Mouse (Mus musculus) natural killer cell, adult 2 months (primary cell): ENCODE results near the gene Cdc123.

Experiments
- DNase-seq, 2 experiments: peaks; one replicate each; pipeline ENCODE4 v3.0.0; 2022; ENCODE audit warnings: low spot score in 2 of 2

Gene Cdc123

DNA sequence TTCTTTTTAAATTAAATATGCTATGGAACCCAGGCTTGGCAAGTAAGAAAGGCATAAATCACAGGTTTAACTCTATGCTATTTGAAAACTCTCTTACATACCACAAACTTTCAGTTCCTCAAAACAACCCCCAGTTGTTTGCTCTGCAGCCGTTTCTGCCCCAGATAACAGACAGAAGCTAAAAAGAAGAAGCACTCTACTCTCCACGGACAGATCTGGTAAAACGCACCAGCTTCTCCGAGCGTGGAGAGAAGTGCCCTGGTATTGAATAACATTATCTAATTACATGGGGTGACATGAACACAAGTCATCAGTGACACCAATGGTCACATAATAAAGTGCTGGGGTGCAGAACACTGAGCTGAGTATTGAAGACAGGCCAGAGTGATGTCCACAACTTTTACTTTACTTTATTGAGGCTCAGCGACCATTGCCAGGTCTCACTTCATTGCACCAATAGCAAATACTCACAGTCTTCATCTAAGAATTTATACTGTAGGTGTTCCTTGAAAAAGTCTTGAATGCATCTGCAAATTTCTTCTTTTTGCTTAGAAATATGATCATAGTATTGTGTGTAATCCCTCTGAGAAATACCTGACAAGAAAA lies 40.4 kb downstream of the Cdc123 start:
- peak in 1 of 2 experiments; percentile 69 for DNase-seq

DNA sequence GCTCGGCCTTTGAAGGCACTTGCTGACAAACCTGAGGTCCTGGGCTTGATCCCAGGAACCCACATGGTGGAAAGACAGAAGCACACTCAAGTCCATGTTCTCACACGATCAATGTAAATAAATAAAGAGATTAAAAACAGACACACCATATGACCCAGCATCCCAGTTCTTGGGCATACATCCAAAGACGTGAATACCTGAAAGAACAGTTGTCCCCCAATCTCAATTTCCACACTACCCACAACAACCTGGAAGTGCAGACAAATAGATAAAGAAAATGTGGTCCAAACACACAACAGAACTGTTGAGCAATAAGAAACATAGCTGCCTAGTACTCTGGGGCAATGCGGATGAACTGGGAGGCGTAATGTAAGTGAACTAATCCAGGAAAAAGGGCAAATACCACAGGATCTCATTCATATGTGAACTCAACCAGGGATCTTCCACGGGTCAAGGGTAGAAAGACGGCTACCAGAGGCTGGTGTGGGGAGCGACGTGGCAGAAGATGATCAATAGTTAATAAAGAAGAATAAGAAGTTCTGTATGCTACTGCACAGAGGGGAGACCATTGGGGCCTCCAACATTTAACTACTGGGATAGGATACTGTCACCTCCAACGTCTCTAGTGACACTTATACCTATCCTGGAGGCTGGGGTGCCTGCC lies 42.9 kb downstream of the Cdc123 start:
- no peak for DNase-seq

DNA sequence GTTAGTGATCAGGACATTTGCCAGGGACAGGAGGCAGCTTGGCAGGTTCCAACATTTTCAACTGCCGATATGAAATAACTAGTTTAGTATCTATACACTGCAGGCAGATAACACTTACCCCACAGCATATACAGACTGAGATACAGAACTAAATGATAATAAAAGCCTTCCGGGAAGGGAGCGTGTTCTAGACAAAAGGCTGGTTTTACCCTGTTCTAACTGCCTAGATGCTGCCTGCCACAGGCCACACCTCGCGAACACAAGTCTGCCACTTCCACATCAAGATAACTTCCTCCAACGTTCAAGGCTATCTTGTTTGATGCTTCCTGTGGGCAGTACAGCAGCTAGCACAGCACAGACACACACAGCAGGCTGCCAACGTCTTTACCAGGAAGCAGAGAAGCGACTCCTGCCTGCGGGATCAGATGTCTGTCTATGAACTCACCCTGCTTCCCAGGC lies 43.8 kb downstream of the Cdc123 start:
- peak; percentile 28 to 42 for DNase-seq

DNA sequence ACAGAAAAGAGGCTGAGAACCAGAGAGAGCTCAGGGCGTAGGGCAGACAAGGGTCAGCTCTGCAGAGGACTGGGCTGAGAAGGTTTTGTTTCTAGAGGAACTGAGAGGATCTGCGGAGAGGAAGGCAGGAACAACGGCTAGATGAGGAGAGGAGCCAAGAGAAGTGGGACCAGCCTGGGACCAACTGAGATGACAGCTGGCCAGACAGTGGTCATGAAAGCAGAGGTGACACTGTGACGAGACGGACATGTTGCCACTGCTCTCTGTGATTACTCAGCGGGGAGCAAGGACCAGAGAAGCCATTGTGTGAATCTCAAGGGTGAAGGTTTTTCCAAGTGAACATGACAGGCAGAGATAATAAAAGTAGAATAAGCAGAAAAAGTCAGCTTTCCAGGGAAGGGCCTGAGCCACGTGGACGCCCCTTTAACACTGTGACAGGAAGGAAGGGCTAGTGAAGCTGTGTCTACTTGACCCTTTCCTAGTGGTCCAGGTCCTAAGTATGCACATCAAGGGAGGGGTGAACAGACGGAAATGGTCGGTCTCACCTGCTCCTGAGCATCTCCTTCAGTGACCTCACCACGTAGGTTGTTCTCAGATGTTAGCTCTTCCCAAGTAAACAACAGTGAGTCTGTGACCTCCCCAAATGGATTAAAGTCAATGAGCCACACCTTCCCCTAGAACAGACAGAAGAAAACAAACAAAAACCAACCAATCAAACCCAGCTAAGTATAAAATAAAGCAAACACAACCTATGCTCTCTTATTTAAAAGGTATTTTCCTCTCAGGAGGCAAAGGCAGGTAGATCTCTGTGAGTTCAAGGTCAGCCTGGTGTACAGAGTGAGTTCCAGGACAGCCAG lies 46.9 kb downstream of the Cdc123 start:
- DNase-seq = no peak

DNA sequence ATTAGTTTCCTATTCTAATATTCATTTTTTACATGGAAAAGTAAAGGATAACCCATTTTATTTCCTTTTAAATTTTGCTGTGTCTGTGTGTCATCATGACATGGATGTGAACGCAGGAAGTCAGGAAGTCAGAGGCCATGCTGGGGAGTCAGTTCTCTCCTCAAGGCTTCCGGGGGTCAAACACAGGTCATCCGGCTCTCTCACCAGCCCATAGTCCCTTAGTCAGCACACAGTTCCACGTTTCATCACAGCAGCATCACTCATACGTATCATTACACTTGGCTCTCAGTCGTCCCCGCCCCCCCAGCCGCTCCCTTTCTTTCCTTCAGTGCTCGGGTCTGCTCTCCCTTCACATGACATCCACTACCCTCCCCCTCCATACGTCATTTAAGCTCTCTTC lies 51.2 kb downstream of the Cdc123 start:
- no peak for DNase-seq

DNA sequence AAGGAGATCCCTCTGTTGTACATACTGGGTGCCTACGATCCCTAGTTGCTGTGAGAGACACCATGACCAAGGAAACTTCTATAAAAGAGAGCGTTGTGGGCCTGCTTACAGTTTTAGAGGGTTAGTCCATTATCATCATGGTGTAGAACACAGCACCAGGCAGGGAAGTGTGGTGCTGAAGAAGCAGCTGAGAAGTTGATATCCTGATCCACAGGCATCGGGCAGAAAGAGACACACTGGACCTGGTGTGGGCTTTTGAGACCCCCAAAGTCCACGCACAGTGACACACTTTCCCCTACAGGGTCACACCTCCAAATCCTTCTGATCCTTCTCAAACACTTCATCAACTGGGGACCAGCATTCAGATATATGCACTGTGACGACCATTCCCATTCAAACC lies 52.9 kb downstream of the Cdc123 start:
- no peak for DNase-seq

DNA sequence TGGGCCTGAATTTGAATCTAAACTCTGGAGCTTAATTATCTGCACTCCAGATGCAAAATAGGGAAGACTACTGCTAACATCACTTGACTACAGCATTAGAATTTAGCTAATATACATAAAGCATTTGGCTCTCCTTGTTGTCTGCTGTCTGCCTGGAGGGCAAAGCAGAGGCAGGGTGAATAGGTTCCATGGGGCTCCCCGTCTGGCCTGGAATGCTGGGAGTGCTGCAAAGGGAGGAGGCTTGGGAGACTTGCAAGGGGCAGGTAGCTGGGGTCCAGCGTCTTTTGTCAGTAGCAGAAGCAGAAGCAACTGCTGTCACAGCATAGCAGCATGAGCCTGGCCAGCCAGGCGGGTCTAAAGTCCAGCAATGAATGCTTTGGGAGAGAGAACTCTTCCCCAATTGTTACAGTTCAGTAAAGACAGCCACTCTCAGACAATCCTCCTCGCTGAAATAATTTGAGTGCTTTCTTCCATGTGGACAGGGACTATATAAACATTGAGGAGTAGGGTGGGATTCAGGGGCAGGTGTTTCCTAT lies 55.3 kb downstream of the Cdc123 start:
- no peak for DNase-seq

DNA sequence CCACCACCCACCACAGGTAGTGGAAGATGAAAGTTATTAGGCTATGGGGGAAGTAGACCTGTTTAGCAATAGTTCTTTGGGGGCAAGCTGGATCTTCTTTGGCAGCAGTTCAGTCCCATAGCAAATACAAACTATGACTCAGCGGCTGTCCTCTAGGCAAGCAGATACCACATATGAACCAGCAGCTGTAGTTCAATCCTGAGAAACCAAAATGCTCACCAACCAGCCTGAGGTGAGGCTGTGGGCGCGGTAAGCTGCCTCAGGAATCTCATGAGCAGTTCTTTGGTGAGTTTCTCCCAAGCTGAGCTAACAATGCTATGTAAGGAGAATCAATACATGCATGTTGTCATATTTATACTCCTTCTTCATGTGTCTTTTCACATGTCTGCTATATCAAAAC lies 57.6 kb downstream of the Cdc123 start:
- no peak for DNase-seq

DNA sequence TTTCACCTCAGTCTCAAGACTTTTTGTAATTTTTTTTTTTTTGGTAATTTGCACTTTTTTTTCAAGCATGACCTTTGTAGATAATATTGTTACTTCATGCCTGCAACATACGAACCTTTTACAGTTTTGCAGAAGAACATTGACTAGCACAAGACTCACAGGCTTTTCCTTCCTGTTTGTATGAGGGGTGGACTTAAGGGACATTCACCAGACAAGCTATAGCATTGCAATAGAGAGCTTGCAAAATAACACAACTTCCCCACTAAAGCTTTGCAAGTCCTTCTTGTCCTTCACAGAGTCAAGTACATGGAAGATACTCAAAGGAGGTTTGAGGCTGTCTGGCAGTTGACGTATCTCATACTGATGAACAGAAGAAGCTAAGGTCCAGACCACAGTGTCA lies 72.5 kb downstream of the Cdc123 start:
- DNase-seq = no peak

DNA sequence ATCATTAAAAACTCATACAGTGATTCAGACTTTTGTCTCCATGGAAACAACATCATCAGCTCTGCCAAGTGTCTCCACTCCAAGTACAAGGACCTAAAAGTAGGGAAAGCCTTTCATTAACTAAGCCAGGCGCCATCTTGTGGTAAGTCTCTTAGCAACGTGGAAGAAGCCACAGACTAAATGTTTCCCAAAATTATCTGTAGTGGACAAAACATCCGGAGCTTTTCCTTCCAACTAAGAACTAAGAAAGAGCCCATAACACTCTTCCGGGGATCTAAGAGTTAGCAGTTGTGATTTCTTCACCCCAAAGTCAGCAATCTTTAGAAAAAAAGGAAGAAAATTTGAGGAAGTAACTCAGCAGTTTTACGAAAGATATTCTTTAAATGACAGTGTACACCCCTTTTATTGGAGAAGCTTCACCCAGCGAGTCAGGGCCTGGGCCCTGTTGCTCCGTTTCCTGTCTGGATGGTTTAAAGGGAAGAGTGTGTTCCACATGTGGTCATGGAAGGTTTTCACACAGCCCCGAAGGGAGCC lies 74.2 kb downstream of the Cdc123 start:
- DNase-seq = no peak

DNA sequence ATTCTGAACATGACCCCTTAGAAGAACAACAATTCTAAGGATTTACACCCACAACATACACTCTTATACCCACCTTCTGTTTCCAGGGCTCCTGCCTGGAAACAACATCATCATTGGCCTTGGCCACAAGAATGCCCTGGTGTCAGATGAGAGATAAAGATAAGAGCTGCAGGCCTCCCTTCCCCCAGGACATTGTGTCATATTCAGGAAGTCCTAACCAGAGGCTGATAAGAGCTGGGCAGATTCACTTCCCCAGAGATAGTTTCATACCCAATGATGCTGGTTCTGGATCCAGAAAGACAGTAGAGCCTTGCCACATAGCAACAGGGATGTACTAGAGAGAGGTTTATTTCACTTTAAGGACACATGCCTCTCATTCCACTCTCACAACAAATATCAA lies 75.3 kb downstream of the Cdc123 start:
- DNase-seq = peak; percentile 4 to 18

DNA sequence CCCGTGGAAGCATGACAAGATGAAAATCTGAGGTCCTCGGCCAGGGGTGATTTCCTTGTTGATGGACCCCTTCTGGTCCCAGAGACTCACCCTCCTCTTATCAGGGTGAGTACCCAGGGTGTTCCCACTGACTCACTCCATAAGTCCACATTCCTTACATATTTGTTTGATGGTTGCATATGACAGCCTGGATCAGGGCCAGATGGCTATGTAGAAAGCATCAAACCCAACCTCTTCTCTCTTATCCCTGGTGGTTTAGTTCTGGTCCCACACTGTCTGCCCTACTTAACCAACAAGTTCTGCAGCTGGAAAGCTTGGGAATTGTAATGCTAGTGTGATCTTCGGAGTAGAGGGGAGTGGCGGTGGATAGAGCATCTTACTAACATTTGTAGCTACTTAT lies 76.0 kb downstream of the Cdc123 start:
- no peak for DNase-seq

DNA sequence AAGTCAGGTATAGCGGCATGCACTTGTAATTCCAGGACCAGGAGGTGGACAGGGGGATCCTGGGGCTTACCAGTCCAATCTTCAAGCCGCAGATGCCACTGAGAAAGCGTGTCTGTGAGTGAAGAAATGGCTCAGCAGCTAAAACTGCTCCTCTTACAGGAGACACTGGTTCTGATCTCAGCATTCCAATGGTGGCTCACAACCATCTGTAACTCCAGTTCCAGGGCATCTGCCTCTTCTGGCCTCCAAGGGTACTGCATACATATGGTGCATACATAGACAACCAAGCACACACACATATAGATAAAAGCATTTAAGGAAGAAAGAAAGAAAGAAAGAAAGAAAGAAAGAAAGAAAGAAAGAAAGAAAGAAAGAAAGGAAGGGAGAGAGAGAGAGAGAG lies 82.9 kb downstream of the Cdc123 start:
- DNase-seq = no peak

DNA sequence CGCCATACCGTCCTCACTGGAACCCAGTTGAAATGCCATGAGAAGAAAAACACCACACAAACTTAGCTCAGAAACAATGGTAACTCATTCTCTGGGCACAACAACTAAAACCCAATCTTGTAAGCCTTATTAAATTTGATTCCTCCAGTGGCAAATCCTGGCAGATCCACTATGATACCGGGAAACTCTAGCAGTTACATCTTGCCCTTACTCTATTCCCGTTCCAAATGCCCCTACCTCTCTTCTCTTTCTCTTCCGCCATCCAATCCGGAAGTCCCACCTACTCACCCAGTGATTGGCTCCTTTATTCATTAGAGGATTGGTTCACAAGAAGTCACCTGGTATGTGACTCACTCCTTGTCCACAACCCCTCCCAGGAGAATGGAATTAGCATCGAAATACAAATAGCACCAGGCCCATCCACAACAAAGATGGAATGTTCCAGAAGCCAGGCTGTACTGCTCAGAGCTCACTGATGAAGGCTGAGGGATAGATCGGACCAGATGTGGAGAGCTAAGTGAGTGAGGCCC lies 84.4 kb downstream of the Cdc123 start:
- DNase-seq = no peak

DNA sequence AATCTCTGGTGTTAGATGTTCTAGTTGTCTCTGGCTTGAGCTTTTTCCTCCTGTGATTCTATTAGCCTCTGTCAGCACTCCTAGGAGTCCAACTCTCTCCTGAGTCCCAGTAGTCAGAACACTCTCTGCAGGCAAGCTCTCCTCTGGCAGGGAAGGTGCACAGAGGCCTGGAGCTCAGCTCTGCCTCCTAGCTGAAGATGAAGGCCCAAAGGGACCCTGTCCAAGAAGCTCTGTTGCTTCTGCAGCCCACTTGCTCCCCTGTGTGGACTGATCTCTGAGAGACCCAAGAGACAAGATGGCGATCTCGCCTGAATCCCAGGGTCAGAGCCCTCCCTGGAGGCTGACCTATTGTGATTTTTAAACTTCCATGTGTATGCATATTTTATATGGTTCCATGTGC lies 86.4 kb downstream of the Cdc123 start:
- DNase-seq = no peak

DNA sequence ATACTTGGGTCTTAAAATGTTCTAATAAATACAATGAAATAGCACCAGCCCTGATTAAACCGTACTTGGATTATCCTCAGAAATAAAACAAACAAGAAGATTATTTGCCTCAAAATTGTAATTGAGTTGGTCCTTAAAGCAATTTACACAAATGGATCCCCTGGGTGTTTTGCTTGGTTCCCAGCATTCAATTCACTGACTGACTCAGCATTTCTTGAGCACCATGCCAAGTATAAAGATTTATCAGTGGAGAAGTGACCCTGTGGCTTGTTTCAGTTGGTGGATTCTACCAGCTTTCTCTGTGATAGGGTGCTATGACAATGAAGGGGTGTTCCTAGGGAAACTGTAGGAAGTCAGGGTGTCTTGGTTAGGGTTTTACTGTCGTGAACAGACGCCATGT lies 94.1 kb downstream of the Cdc123 start:
- DNase-seq = no peak

DNA sequence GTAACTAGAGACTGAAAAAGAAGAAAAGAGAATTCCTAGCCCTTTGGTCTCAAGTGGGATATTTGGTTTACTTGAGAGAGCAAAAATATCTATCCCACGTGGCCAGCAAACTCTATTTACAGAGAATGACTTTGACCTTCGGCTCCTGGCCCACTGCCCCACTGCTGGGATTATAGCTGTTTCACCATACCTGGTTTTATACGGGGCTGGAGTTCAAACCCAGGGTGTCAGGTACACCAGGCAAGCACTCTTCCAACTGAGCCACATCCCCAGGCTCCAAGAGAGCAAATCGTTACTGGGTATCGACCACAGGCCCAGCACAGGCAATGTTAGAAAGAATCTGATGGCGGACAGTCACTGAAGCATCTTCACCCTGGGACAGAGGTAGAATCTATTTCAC lies 95.8 kb downstream of the Cdc123 start:
- DNase-seq = no peak

DNA sequence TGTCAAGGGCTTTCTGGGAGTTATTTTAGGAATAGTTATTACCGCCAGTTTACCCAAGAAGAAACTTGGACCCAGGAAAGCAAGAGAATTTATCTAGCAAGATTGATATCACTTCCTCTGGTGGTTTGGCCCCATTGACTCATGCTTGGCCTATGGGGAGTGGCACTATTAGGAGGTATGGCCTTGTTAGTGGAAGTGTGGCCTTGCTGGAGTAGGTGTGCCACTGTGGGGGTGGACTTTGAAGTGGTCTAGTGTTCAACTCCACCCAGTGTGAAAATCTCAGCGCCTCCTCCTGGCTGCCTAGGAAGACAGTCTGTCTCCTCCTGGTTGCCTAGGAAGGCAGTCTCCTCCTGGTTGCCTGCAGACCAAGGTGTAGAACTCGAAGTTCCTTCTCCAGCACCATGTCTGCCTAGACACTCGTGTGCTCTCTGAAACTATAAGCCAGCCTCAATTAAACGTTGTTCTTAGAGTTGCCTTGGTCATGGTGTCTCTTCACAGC lies 97.4 kb downstream of the Cdc123 start:
- DNase-seq = no peak

DNA sequence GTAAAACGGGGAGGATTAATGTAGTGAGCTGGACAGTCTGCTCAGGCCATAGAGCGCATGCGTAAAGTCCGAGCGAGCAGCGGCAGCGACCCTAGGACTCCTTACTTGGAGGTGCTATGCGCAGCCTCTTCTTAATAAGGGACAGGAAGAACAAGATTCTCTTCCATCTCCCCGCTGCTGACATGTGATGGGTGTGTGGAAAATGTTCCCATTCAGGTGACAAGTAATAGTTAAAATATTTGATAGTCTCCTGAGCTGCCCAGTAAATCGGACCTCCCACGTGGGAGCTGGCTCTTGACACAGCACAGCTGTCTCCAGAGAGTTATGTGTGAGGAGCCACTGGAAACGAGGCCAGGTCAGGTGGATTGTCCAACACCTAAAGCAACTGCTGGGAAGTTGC lies 98.4 kb downstream of the Cdc123 start:
- DNase-seq = no peak
